Mouse (Mus musculus): ENCODE measurements around the gene Slc16a4. TPM values are rescaled to one million over a fixed set of nuclear protein-coding genes. Genes with fewer than 3 reads are reported as not detected.

Gene Slc16a4
- total RNA-seq, 1 experiment = 0.85 TPM

DNA sequence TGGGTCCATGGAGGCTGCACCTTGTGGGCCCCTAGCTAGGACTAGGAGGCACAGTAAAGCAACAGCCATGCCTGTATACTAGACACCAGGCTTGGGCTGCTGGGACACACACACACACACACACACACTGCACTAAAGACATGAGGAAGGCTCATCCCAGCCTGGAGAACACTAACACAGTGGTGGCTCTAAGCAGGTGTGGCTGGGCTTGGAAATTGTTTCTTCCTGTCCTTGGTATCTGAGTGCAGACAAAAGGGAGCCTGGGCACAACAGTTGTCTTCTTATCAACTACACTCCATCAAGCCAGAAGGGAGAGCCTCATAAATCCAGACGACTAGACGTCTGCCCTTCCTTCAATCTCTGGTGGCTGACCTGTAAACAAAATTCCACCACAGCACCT, 40.7 kb upstream of the Slc16a4 start:
- no peak overlapping the region for H3K9ac ChIP-seq (ENCODE audit: insufficient read depth, low read depth, low read length, poor library complexity, severe bottlenecking)
- no peak for DNase-seq (ENCODE audit: low read depth, low spot score)
- TF ChIP-seq MAFK (IDR thresholded peaks at IDR 0.05; ENCODE audit: insufficient read depth, low read depth, low read length) (no peak), CHD2 (IDR thresholded peaks at IDR 0.05; ENCODE audit: low read depth, low read length) (no peak), ZNF384 (IDR thresholded peaks at IDR 0.05; ENCODE audit: low read depth, low read length) (no peak), HCFC1 (IDR thresholded peaks at IDR 0.05; ENCODE audit: borderline replicate concordance, insufficient read depth, low read length) (no peak), ZC3H11A (IDR thresholded peaks at IDR 0.05; ENCODE audit: borderline replicate concordance, low read depth, low read length) (no peak)
- in situ Hi-C loops (cut with MboI; ENCODE audit: low sequenced_read_pairs in 2 of 2, unreplicated experiment in 2 of 2) = no loop called here
- H3K4me3 ChIP-seq (ENCODE audit: insufficient read depth in 1 of 2, low read depth in 1 of 2, low read length in 2 of 2, poor library complexity in 1 of 2, severe bottlenecking in 1 of 2) = no peak overlapping the region
- H3K27ac ChIP-seq (ENCODE audit: insufficient read depth, low read depth, low read length, poor library complexity, severe bottlenecking) = no peak overlapping the region
- no peaks in the 10 kb centered on the region for H3K4me1 ChIP-seq (ENCODE audit: control insufficient read depth in 2 of 2, insufficient read depth in 2 of 2, low read length in 2 of 2, poor library complexity in 1 of 2)
- H3K36me3 ChIP-seq (ENCODE audit: control insufficient read depth, insufficient read depth, low read length, poor library complexity, severe bottlenecking) = no peaks in the 10 kb centered on the region
- no peaks in the 10 kb centered on the region for H3K9me3 ChIP-seq (ENCODE audit: control insufficient read depth, insufficient read depth, low read depth, low read length)

DNA sequence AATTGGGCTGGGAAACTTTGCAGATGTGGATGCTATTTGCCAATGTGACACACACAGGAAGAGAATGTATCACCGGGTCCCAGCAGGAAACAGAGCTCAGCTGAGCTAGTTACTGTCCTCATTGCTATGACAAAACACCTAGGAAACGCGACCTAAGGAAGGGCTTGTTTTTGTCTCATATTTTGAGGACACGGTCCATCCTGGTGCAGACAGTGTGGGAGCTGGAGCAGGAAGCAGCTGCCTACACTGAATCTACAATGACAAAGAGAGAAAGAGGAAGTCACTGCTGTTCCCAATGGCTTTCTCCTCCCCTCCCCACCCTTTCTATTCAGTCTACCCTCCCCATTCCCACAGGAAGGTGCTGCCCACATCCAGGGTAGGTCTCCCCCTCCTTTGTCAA, 39.0 kb upstream of the Slc16a4 start:
- TF ChIP-seq ZC3H11A (IDR thresholded peaks at IDR 0.05; ENCODE audit: borderline replicate concordance, low read depth, low read length) = no peak
- TF ChIP-seq MAFK (IDR thresholded peaks at IDR 0.05; ENCODE audit: insufficient read depth, low read depth, low read length) = no peak
- TF ChIP-seq ZNF384 (IDR thresholded peaks at IDR 0.05; ENCODE audit: low read depth, low read length) = no peak
- no peak for TF ChIP-seq CHD2 (IDR thresholded peaks at IDR 0.05; ENCODE audit: low read depth, low read length)
- TF ChIP-seq HCFC1 (IDR thresholded peaks at IDR 0.05; ENCODE audit: borderline replicate concordance, insufficient read depth, low read length) = no peak
- Histone ChIP-seq H3K9me3 (ENCODE audit: control insufficient read depth, insufficient read depth, low read depth, low read length) (no peaks in the 10 kb centered on the region), H3K9ac (ENCODE audit: insufficient read depth, low read depth, low read length, poor library complexity, severe bottlenecking) (no peak overlapping the region), H3K27ac (ENCODE audit: insufficient read depth, low read depth, low read length, poor library complexity, severe bottlenecking) (no peak overlapping the region), H3K4me1 (ENCODE audit: control insufficient read depth in 2 of 2, insufficient read depth in 2 of 2, low read length in 2 of 2, poor library complexity in 1 of 2) (no peaks in the 10 kb centered on the region), H3K4me3 (ENCODE audit: insufficient read depth in 1 of 2, low read depth in 1 of 2, low read length in 2 of 2, poor library complexity in 1 of 2, severe bottlenecking in 1 of 2) (no peak overlapping the region), H3K36me3 (ENCODE audit: control insufficient read depth, insufficient read depth, low read length, poor library complexity, severe bottlenecking) (no peaks in the 10 kb centered on the region)
- DNase-seq (ENCODE audit: low read depth, low spot score) = no peak
- in situ Hi-C loops (cut with MboI; ENCODE audit: low sequenced_read_pairs in 2 of 2, unreplicated experiment in 2 of 2) = no loop called here

DNA sequence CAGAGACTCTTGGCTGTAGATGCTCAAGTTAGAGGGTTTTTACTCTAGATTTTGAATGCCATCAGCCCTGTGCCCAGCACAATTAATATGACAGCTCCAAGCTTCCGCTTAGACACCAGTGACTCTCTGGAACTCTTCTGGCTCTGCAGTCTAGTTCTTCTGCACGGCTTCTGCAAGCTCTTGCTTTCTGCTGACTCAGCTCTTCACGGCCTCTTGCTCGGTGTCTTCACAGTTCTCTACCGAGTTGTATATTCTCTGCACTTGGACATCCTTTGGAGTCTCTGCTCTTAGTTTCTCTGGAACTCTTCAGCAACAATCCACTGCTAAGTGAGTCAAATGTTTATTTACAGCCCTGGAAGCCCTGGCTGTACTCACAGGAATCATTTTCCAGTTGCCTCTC, 37.1 kb upstream of the Slc16a4 start:
- TF ChIP-seq ZNF384 (IDR thresholded peaks at IDR 0.05; ENCODE audit: low read depth, low read length) (no peak), CHD2 (IDR thresholded peaks at IDR 0.05; ENCODE audit: low read depth, low read length) (no peak), HCFC1 (IDR thresholded peaks at IDR 0.05; ENCODE audit: borderline replicate concordance, insufficient read depth, low read length) (no peak), ZC3H11A (IDR thresholded peaks at IDR 0.05; ENCODE audit: borderline replicate concordance, low read depth, low read length) (no peak), MAFK (IDR thresholded peaks at IDR 0.05; ENCODE audit: insufficient read depth, low read depth, low read length) (peak; percentile 94)
- Histone ChIP-seq H3K9me3 (ENCODE audit: control insufficient read depth, insufficient read depth, low read depth, low read length) (no peaks in the 10 kb centered on the region), H3K9ac (ENCODE audit: insufficient read depth, low read depth, low read length, poor library complexity, severe bottlenecking) (no peak overlapping the region), H3K36me3 (ENCODE audit: control insufficient read depth, insufficient read depth, low read length, poor library complexity, severe bottlenecking) (no peaks in the 10 kb centered on the region), H3K27ac (ENCODE audit: insufficient read depth, low read depth, low read length, poor library complexity, severe bottlenecking) (no peak overlapping the region), H3K4me3 (ENCODE audit: insufficient read depth in 1 of 2, low read depth in 1 of 2, low read length in 2 of 2, poor library complexity in 1 of 2, severe bottlenecking in 1 of 2) (no peak overlapping the region), H3K4me1 (ENCODE audit: control insufficient read depth in 2 of 2, insufficient read depth in 2 of 2, low read length in 2 of 2, poor library complexity in 1 of 2) (no peaks in the 10 kb centered on the region)
- no peak for DNase-seq (ENCODE audit: low read depth, low spot score)
- in situ Hi-C loops (cut with MboI; ENCODE audit: low sequenced_read_pairs in 2 of 2, unreplicated experiment in 2 of 2) = no loop called here

DNA sequence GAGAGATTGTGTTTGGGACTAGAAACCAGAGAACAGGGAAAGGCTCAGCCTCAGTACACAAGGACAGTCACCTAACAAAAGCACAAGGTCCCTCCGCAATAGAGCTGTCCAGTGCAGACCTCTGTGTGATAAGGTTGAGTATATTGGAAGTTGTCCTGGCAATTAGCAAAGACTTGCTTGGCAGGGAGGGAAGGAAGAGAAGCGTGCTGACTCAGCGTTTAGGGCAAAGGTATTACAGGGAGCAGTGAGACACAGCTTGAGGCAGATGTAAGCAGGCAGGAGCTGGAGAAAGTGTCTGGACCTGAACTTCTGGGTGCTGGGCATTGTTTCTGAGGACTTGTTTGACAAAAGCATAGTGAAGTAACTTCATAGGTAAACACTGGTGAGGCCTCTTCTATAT, 35.0 kb upstream of the Slc16a4 start:
- no peaks in the 10 kb centered on the region for H3K9me3 ChIP-seq (ENCODE audit: control insufficient read depth, insufficient read depth, low read depth, low read length)

DNA sequence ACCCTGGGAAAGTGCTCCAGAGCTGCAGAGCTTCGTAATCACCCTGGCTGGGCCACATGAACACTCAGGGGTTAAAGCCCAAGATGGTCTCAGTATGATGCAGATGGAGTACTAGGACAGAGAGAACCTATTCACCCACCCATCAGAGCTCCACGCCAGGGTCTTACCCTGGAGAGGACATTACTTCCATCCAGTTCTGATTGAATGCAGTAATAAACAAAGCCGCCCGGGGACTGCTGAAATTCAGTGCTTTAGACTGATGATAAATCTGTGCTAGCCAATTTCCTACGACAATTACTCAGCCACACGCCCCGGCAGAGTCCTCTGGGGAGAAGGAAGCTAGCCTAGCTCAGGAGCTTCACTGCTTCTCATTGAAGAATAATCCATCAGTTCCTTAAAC, 34.3 kb upstream of the Slc16a4 start:
- no peak overlapping the region for H3K9ac ChIP-seq (ENCODE audit: insufficient read depth, low read depth, low read length, poor library complexity, severe bottlenecking)
- no peaks in the 10 kb centered on the region for H3K4me1 ChIP-seq (ENCODE audit: control insufficient read depth in 2 of 2, insufficient read depth in 2 of 2, low read length in 2 of 2, poor library complexity in 1 of 2)
- H3K27ac ChIP-seq (ENCODE audit: insufficient read depth, low read depth, low read length, poor library complexity, severe bottlenecking) = no peak overlapping the region
- H3K9me3 ChIP-seq (ENCODE audit: control insufficient read depth, insufficient read depth, low read depth, low read length) = no peaks in the 10 kb centered on the region
- in situ Hi-C loops (cut with MboI; ENCODE audit: low sequenced_read_pairs in 2 of 2, unreplicated experiment in 2 of 2) = no loop called here
- TF ChIP-seq ZC3H11A (IDR thresholded peaks at IDR 0.05; ENCODE audit: borderline replicate concordance, low read depth, low read length) = no peak
- no peak for TF ChIP-seq HCFC1 (IDR thresholded peaks at IDR 0.05; ENCODE audit: borderline replicate concordance, insufficient read depth, low read length)
- TF ChIP-seq CHD2 (IDR thresholded peaks at IDR 0.05; ENCODE audit: low read depth, low read length) = no peak
- no peak for TF ChIP-seq MAFK (IDR thresholded peaks at IDR 0.05; ENCODE audit: insufficient read depth, low read depth, low read length)
- TF ChIP-seq ZNF384 (IDR thresholded peaks at IDR 0.05; ENCODE audit: low read depth, low read length) = no peak
- H3K4me3 ChIP-seq (ENCODE audit: insufficient read depth in 1 of 2, low read depth in 1 of 2, low read length in 2 of 2, poor library complexity in 1 of 2, severe bottlenecking in 1 of 2) = no peak overlapping the region
- no peak for DNase-seq (ENCODE audit: low read depth, low spot score)
- H3K36me3 ChIP-seq (ENCODE audit: control insufficient read depth, insufficient read depth, low read length, poor library complexity, severe bottlenecking) = no peaks in the 10 kb centered on the region

More for the DNA sequence above, 35.0 kb upstream of the Slc16a4 start:
- Histone ChIP-seq H3K4me3 (ENCODE audit: insufficient read depth in 1 of 2, low read depth in 1 of 2, low read length in 2 of 2, poor library complexity in 1 of 2, severe bottlenecking in 1 of 2) (no peak overlapping the region), H3K36me3 (ENCODE audit: control insufficient read depth, insufficient read depth, low read length, poor library complexity, severe bottlenecking) (no peaks in the 10 kb centered on the region), H3K9ac (ENCODE audit: insufficient read depth, low read depth, low read length, poor library complexity, severe bottlenecking) (no peak overlapping the region), H3K27ac (ENCODE audit: insufficient read depth, low read depth, low read length, poor library complexity, severe bottlenecking) (no peak overlapping the region), H3K4me1 (ENCODE audit: control insufficient read depth in 2 of 2, insufficient read depth in 2 of 2, low read length in 2 of 2, poor library complexity in 1 of 2) (no peaks in the 10 kb centered on the region)
- in situ Hi-C loops (cut with MboI; ENCODE audit: low sequenced_read_pairs in 2 of 2, unreplicated experiment in 2 of 2) = no loop called here
- TF ChIP-seq ZNF384 (IDR thresholded peaks at IDR 0.05; ENCODE audit: low read depth, low read length) (no peak), MAFK (IDR thresholded peaks at IDR 0.05; ENCODE audit: insufficient read depth, low read depth, low read length) (peak; percentile 96)
- no peak for DNase-seq (ENCODE audit: low read depth, low spot score)
